Mouse (Mus musculus): ENCODE measurements around the gene Polr3b.
A peak's percentile ranks its signal among the peaks of the same experiment; 100 is the strongest.

The Polr3b gene

DNA sequence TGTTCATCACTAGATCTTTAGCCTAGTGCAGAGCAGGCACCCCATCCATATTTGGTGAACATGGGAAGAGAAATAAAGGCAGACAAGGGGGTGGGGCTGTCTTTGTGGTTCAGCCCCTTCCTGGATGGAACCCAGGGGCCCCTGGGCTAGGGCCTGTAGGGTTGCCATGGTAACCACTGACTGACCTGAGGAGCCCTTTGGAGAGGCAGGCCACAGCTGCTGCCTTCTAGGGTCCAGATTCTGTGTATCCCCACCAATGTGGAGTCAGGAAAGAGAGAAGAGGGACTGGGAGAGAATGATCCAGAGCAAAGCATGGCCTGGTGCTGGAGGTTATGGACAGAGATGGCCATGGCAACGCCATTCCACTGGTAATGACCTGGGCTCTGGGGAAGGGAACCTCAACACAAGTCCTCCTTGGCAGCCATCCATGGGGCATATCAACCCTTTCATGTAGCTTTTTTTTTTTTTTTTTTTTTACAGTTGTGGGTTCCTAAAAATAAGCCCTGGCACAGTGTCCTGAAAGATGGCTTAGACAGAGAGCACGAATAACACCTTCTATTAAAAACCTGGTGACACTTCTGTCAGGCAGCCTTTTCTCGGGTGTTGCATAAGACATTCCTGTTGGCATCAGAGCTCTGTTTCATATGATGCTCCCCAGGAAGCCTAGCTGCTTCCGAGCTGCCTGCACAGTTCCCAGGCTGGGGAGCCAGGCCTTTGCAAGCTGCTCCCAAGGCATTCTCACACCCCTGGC, 150.5 kb downstream of the Polr3b start:
- DNase-seq = no peak

DNA sequence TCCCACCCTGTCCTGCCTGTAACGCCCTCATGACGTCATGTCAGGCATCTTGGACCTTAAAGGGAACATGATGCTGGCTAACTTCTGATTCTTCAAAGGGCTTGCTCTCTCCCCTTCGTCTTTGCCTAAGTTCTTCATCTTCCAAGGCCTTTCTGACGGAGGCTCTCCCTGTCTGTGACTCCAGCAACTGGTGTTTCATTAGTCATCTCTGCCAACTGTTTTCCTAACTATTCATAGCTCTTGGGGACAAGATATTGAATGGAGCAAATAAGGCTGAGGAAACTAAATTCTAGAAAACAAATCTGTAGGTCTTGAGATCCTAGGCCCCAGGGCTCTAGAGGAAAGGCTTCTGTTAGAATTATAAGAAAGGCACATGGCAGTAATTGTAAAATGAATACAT, 151.8 kb downstream of the Polr3b start:
- DNase-seq = no peak

DNA sequence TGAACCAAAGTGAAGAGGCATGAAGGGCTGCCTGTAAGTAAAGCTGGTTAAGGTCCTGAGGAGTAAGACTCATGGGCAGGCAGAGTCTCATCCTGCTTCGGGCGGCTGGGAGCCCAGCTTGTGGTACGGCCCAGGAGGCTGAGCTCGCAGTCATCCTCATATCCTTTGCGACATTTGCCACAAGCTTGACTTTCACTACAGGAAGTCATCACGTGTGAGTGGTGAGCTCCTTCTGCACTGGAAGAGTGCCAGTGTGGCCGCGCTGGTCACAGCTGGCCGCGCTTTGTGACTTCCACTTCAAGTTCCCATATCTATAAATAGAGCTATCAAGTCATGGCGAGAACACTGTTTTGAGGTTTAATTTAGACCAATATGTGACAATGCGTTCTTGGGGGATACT, 152.5 kb downstream of the Polr3b start:
- peak; percentile 86 for DNase-seq

Measured in lung, postnatal 10 days (tissue).